ENCODE assay signal across 24 mouse cellular contexts in the genomic region with DNA sequence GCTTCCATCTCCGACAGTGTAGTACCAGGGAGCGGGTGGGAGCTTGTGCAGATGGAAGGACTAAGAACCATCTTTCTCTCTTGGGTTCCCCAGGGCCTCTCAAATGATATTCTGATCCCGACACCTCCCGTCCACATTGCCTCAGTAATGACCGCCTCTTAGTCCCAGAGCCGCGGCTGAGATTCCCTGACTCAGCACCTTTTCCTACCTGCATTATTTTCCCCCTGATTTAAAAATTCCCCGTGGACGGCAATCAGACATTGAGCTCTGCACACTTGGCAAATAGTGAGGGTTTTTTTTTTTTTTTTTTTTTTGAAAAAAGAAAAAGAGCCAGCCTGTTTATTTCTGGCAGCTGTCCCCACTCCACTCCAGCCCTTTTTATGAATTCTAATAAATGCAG.
A peak's percentile ranks its signal among the peaks of the same experiment; 100 is the strongest.
DNase-seq lines count a peak whose midpoint lies in the region; ATAC-seq and TF ChIP-seq lines count a peak whose summit lies in the region.
"Had no signal": no experiment of that assay in that cellular context is flagged by ENCODE, and none has a peak within 500 bp of the region (broad histone marks: within the 10 kb centered on the region; RNA-seq: fewer than 3 reads in every experiment).

No protein-coding gene starts in this region.

- H3K9me3 ChIP-seq in hindbrain, embryonic 13.5 days, result no peaks in the 10 kb centered on the region
- H3K9me3 ChIP-seq in hindbrain, embryonic 10.5 days, result no peaks in the 10 kb centered on the region
- H3K9me3 ChIP-seq in CH12.LX (replicated peaks; ENCODE audit: low read length), result no peaks in the 10 kb centered on the region
- H3K9me3 ChIP-seq in ES-E14 (ENCODE audit: control insufficient read depth, insufficient read depth, low read depth, low read length), result no peaks in the 10 kb centered on the region
- H3K9me3 ChIP-seq: embryonic facial prominence, embryonic 12.5 days; embryonic facial prominence, embryonic 15.5 days; forebrain, embryonic 10.5 days; forebrain, embryonic 12.5 days had no signal

- H3K27ac ChIP-seq in hindbrain, embryonic 13.5 days, result 0 out of 2 replicates have a peak overlapping the region, but pooled peaks have one; percentile 35
- no peak overlapping the region for H3K27ac ChIP-seq in hindbrain, embryonic 10.5 days
- H3K27ac ChIP-seq in CH12.LX (ENCODE audit: insufficient read depth, low read depth), result no peak overlapping the region
- H3K27ac ChIP-seq in ES-E14 (ENCODE audit: insufficient read depth, low read depth, low read length, poor library complexity, severe bottlenecking), result no peak overlapping the region
- H3K27ac ChIP-seq: embryonic facial prominence, embryonic 12.5 days; embryonic facial prominence, embryonic 15.5 days; forebrain, embryonic 10.5 days; forebrain, embryonic 12.5 days had no signal

- no peak for ATAC-seq in hindbrain, embryonic 13.5 days (ENCODE audit: low FRiP score)
- ATAC-seq: forebrain, embryonic 14.5 days; forebrain, embryonic 16.5 days had no signal

- WGBS in hindbrain, embryonic 13.5 days, result 73% methylated on average over 9 of the region's 9 CpGs
- WGBS in hindbrain, embryonic 10.5 days, result 85% methylated on average over 9 of the region's 9 CpGs

- no peaks in the 10 kb centered on the region for H3K79me2 ChIP-seq in CH12.LX (replicated peaks; ENCODE audit: control insufficient read depth, extremely low read depth, insufficient read depth, poor library complexity, severe bottlenecking)

- dilution Hi-C loops in CH12.LX (cut with MboI; ENCODE audit: extremely low pct_ligation_motif_present, extremely low pct_unique_long_range_greater_than_20kb, low sequenced_read_pairs), result no loop called here

- H3K4me1 ChIP-seq in hindbrain, embryonic 13.5 days (replicated peaks), result peaks cover 21% of the 10 kb centered on the region
- peaks cover 17% of the 10 kb centered on the region for H3K4me1 ChIP-seq in hindbrain, embryonic 10.5 days (replicated peaks)
- H3K4me1 ChIP-seq in CH12.LX (ENCODE audit: control insufficient read depth in 1 of 2, insufficient read depth in 2 of 2), result no peaks in the 10 kb centered on the region; a peak in 1 of 4 replicates
- H3K4me1 ChIP-seq in ES-E14 (ENCODE audit: control insufficient read depth in 2 of 2, insufficient read depth in 2 of 2, low read length in 2 of 2, poor library complexity in 1 of 2), result no peaks in the 10 kb centered on the region

- no peak for TF ChIP-seq POLR2A in CH12.LX (IDR thresholded peaks at IDR 0.05; ENCODE audit: low read depth, low read length)

- no peak for TF ChIP-seq CTCF in CH12.LX (conservative IDR thresholded peaks at IDR 0.05 in 1 of 2, IDR thresholded peaks at IDR 0.05 in 1 of 2; ENCODE audit: low read depth in 2 of 2, low read length in 2 of 2)

- no peak overlapping the region for H3K4me3 ChIP-seq in hindbrain, embryonic 13.5 days
- H3K4me3 ChIP-seq in hindbrain, embryonic 10.5 days, result no peak overlapping the region
- H3K4me3 ChIP-seq in CH12.LX (replicated peaks in 1 of 3; ENCODE audit: low read depth in 2 of 3, low read length in 2 of 3, poor library complexity in 1 of 3) (no peak overlapping the region), ES-E14 (ENCODE audit: insufficient read depth in 1 of 2, low read depth in 1 of 2, low read length in 2 of 2, poor library complexity in 1 of 2, severe bottlenecking in 1 of 2) (no peak overlapping the region)
- H3K4me3 ChIP-seq: embryonic facial prominence, embryonic 12.5 days; embryonic facial prominence, embryonic 15.5 days; erythroblast, embryonic 14.5 days; forebrain, embryonic 10.5 days; forebrain, embryonic 12.5 days had no signal

- H3K27me3 ChIP-seq in hindbrain, embryonic 13.5 days, result no peaks in the 10 kb centered on the region
- 0 out of 2 replicates have a peak, but pooled peaks cover 4% of the 10 kb centered on the region for H3K27me3 ChIP-seq in hindbrain, embryonic 10.5 days (ENCODE audit: insufficient read depth, poor library complexity, severe bottlenecking)
- H3K27me3 ChIP-seq in CH12.LX (replicated peaks), result no peaks in the 10 kb centered on the region
- H3K27me3 ChIP-seq: embryonic facial prominence, embryonic 12.5 days; embryonic facial prominence, embryonic 15.5 days had no signal

- in situ Hi-C loops in CH12.LX (cut with MboI; ENCODE audit: low pct_ligation_motif_present, low pct_unique_long_range_greater_than_20kb, low sequenced_read_pairs) (no loop called here), ES-E14 (cut with MboI; ENCODE audit: low sequenced_read_pairs in 2 of 2, unreplicated experiment in 2 of 2) (no loop called here)

- H3K4me2 ChIP-seq in hindbrain, embryonic 13.5 days, result no peak overlapping the region
- H3K4me2 ChIP-seq in CH12.LX (ENCODE audit: insufficient read depth, low read depth, poor library complexity, severe bottlenecking), result no peak overlapping the region
- H3K4me2 ChIP-seq: embryonic facial prominence, embryonic 12.5 days; embryonic facial prominence, embryonic 15.5 days; forebrain, embryonic 12.5 days had no signal

- no peak for TF ChIP-seq EP300 in CH12.LX (IDR thresholded peaks at IDR 0.05; ENCODE audit: low read length)

- H3K36me3 ChIP-seq in hindbrain, embryonic 13.5 days, result no peaks in the 10 kb centered on the region
- no peaks in the 10 kb centered on the region for H3K36me3 ChIP-seq in hindbrain, embryonic 10.5 days
- H3K36me3 ChIP-seq in CH12.LX (replicated peaks in 1 of 2; ENCODE audit: control insufficient read depth in 1 of 2, insufficient read depth in 1 of 2, low read length in 1 of 2), result no peaks in the 10 kb centered on the region
- H3K36me3 ChIP-seq in ES-E14 (ENCODE audit: control insufficient read depth, insufficient read depth, low read length, poor library complexity, severe bottlenecking), result no peaks in the 10 kb centered on the region
- H3K36me3 ChIP-seq: embryonic facial prominence, embryonic 12.5 days; embryonic facial prominence, embryonic 15.5 days; forebrain, embryonic 10.5 days; forebrain, embryonic 12.5 days had no signal

- no peak for DNase-seq in hindbrain, embryonic 10.5 days (ENCODE audit: low spot score)
- no peak for DNase-seq in CH12.LX (ENCODE audit: extremely low read depth)
- DNase-seq in ES-E14 (ENCODE audit: low read depth, low spot score), result no peak
- peak; percentile 7 for DNase-seq in adipocyte (ENCODE audit: low spot score)
- no peak for DNase-seq in right cerebral cortex, postnatal 36 days (ENCODE audit: low spot score in 2 of 2)
- no peak for DNase-seq in adrenal gland, postnatal 36 days
- no peak for DNase-seq in Muller cell, postnatal 12 days (ENCODE audit: inconsistent ontology term)
- DNase-seq: adrenal gland, postnatal 10 days; adrenal gland, postnatal 25 days; cerebellum, adult 11 months; cerebellum, adult 18-20 months; cerebellum, adult 8-10 months; cerebellum, adult 9-11 months; cerebellum, postnatal 14 days; cerebellum, postnatal 36 days; embryo, embryonic 11 days had no signal

- H3K9ac ChIP-seq in hindbrain, embryonic 13.5 days, result no peak overlapping the region
- H3K9ac ChIP-seq in CH12.LX (ENCODE audit: insufficient read depth, low read depth), result no peak overlapping the region
- H3K9ac ChIP-seq in ES-E14 (ENCODE audit: insufficient read depth, low read depth, low read length, poor library complexity, severe bottlenecking), result no peak overlapping the region
- H3K9ac ChIP-seq: embryonic facial prominence, embryonic 12.5 days; embryonic facial prominence, embryonic 15.5 days; forebrain, embryonic 12.5 days had no signal

- no peak for TF ChIP-seq RAD21 in CH12.LX (IDR thresholded peaks at IDR 0.05; ENCODE audit: low read depth, low read length)

TF ChIP-seq in CH12.LX, 34 proteins besides CTCF, POLR2A, EP300 and RAD21:
- TF ChIP-seq USF1 (IDR thresholded peaks at IDR 0.05; ENCODE audit: low read depth, low read length) (no peak), MAFK (IDR thresholded peaks at IDR 0.05; ENCODE audit: insufficient replicate concordance, low read length) (peak; percentile 52; the same call in 1 of the 2 replicates)

TF ChIP-seq in ES-E14, 5 proteins besides CTCF, POLR2A, EP300 and RAD21:
- TF ChIP-seq MAFK (IDR thresholded peaks at IDR 0.05; ENCODE audit: insufficient read depth, low read depth, low read length), result peak; percentile 90
- TF ChIP-seq ZNF384 (IDR thresholded peaks at IDR 0.05; ENCODE audit: low read depth, low read length), result no peak
- TF ChIP-seq ZC3H11A (IDR thresholded peaks at IDR 0.05; ENCODE audit: borderline replicate concordance, low read depth, low read length), result no peak
- TF ChIP-seq CHD2 (IDR thresholded peaks at IDR 0.05; ENCODE audit: low read depth, low read length), result no peak
